Mouse (Mus musculus) ovary, postnatal 14 days (tissue): ENCODE results near the gene Megf9.

Experiments used
- DNase-seq: peaks from one replicate; pipeline ENCODE4 v3.0.0; 2022; ENCODE audit warnings: low spot score

The Megf9 gene

DNA sequence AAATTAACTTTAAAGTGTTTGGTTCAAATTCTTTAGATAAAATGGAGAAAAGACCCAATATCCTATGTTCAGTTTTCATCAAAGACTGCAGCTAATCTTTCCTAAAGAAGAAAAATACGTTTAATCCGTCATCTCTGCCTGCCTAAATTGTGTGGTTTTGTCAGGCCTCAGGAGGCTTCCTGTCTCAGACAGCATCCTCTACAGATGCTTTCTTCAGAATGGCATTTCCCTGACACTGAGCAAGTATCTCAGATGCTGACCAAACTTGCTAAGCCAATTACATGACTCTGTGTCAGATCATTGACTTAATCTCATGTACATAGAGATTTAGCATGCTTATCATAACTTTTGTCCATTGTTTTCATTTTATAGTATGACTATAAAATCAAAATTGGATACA lies 11.4 kb downstream of the Megf9 start:
- DNase-seq, result no peak

DNA sequence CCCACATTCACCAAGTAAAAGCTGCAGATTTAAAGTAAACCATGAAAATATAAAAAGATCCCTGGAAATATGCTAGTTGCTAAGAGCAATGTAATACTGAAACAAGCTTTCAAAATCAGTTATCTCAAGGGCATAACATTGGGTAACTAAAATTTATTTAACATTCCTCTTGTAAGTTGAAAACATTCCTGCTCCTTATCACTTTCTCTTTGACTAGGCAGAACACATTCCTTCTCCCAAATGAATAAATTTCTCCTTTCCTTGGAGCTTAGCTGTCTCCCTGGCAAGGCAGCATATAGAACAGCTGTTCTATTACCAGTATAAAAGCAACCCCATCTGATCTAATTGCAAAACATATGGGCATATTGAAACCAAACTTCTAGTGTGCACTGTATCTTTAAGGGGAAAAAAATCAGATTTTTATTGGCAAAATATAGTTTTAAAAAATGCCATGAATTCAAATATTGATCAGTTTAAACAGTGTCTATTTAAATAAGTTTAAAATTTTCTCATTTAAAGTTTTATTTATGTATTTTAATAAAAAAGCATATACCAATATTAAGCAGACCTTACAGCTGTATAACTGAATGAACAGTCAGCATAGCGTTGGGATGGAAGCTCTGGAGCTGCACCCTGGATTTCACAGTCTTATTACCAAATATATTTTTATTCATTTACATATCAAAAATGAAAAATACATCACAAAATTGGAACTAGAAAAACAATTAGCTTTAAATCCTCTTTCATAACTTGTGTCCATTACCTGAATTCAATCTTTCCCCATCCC lies 13.1 kb downstream of the Megf9 start:
- DNase-seq, result no peak

DNA sequence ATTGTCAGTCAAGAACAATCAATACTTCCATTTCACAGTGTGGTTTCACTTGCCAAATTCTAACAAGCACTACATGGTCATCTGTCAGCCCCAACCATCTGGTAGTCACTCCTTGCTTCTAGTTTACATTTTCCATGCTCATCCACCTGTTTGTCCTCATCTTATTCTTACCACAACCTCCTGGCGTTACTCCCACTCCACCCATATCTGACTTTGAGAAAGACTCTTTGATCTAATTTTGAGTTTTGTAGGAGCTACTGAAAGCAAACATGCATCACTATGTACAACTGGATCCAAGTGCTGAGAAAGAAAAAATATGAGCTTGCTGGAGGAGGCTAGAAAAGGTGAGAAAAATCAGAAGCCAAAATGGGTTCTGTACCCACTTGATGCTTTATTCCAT lies 17.1 kb downstream of the Megf9 start:
- DNase-seq, result no peak

DNA sequence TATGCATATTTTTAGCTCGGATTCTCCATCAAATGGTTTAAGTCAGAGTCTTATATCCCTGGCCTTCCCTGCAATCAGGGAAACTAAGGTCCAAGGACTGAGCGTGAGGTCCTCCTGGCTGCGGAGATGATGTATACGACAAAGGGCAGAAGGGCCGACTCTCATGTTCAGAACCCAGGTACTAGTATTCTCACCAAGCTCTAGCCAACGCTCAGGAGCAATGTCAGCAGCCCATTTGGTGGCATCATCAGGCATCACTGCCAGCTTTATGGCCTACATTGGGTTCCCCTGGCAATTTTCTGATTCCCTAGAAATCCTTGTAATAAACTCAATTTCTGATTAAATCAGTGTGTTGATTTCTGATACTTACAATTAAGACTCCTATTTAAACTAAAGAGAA lies 18.5 kb downstream of the Megf9 start:
- no peak for DNase-seq

DNA sequence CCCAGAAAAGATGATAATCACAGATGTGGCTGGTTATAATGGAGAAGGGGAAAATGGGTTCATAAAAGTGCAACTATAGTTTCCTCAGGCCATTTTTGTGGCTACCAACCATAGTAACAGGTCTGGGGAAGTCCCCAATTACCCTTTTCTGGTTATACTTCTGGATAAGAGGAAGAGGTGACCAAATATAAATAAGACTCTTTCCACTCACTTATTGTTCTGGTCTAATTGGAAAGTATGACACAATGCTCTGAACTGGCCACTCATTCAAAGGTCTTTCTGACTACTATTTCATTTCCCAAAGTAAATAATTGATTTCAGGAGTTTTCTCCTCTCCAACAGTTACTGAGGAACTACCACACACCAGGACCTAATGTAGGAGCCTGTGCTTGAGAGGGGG lies 19.3 kb downstream of the Megf9 start:
- no peak for DNase-seq

DNA sequence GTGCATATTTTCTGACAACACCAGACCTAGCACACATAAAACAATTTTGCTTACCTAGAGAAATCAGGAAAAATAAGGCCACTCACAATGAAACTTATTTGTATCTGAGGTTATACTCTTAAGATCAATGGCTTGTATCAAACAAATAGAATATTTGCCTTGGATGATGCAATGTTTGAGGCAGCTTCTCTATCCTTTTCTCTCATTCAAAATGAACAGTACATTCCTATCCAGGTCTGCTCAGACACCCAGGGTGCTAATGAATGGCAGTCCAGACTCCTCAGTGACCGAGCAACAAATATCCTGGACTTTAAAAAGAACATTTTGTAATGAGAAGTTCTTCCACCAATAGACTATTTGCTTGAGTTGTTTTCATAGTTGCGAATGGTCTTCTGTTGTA lies 24.8 kb downstream of the Megf9 start:
- DNase-seq, result no peak

DNA sequence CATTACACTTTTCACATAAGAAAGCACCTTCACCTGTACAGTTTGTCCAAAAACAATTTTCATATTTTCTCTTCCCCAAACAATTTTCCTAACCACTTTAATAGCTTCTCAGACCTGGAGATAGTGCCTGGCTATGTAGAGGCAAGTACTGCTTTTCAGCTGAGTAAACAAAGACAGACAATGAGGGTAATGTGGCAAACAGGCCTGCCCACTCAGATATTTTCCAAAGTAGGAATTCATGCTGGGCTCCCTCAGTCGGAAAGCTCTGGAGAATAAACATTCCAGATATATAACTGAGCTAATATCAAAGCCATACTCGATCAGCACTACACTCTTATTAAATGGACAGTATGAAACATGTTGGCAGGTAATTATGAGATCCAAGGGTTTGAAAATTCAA lies 25.2 kb downstream of the Megf9 start:
- no peak for DNase-seq

DNA sequence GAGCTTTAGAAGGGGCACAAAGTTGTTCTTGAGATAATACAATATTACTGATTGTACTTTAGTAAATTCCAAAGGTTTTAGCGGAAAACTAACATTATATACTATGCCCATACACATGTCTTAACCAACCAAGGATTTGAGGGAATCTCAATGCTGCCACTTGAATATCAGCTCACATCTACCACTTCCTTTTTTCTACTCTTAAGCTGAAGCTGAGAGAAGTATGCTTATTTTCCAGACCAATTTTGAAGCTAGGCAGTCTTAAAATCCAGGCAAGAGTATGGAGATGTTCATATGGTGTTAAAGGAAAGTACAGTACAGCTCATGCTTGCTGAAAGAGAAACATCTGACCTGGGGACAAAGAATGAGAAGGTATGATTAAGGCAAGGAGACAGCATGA lies 26.6 kb downstream of the Megf9 start:
- DNase-seq, result no peak

DNA sequence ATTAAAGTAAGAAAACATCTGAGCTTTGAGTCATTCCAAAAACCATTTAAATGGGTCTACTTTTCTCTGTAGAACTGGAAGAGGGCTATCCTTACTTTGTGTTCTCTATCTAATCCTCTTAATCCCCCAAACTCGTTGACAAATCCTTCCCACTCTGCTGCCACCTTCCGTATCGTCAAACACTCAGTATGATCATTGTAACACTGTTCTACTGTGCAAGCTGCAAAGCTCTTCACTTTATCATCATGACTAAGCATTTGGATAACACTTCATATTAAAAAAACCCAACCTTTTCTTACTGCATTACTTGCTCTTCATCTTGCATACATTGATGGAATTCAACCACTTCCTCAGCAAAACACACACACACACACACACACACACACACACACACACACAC lies 28.8 kb downstream of the Megf9 start:
- no peak for DNase-seq

DNA sequence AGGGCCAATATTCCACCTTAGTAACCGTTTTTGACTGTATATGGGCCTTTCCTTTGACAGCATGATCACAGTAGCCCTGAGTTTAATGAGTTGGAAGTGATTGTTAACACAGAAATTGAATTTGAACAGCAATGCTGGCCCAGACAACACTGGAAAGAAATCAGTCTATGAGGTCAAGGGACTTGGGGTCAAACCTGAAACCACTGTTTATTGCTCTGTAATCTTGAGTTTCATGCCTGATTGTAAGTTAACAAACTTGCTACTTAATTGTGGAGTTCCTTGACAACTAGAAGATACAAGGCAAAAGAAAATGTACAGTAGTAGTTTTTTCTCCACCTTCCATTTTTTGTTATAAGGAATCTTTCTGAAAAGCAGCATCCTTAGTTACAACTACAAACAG lies 31.0 kb downstream of the Megf9 start:
- DNase-seq, result no peak

DNA sequence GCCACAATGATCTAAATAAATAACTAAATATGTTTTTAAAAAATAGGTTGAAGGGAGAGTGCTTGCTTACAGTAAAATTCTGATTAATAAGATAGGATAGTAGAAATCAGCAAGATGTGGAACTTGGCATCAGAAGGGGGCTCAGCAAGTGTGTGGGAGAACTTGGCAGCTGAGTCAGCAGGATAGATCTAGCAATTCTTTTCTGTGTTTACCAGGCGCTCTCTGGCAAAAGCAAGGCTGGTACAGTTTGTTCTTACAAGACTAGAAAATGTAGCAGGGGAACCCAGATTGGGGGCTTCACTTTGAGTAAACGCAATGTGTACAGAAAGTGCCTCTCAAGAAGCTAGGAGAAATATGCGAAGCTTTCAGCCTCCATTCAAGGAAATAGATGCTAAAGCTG lies 35.5 kb downstream of the Megf9 start:
- peak; percentile 2 for DNase-seq

DNA sequence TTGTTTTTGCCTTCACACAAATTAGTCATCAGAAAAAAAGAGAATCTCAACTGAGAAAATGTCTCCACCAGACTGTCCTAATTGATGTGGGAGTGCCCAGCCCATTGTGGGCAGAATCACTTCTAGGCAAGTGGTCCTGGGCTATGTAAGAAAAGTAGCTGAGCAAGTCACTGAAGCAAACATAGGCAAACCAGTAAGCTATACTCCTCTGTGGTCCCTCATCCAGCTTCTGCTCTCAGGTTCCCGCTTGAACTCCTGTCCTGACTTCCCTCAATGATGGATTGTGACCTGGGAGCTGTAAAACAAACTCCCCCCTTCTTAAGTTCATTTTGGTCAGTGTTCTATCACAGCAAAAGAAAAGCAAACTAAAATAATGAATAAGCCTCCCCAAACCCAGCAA lies 37.8 kb downstream of the Megf9 start:
- DNase-seq, result no peak

DNA sequence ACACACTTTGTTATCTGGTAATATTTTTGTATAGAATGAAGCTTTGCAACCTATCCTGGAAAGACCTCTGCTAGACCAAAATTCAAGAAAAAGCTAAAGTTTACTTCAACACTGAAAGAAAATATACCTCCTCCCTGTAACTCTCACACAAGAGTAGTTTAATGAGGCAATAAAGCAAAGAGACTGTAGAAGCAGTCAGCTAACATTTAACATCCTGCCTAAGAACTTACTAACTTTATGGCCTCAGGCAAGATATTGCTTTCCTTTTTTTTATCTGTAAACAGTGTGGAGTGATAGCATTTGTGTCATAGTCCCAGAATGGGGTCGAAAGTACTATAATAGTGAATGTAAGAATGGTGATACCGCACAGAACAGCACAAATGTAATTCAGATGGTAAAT lies 45.0 kb downstream of the Megf9 start:
- DNase-seq, result no peak

DNA sequence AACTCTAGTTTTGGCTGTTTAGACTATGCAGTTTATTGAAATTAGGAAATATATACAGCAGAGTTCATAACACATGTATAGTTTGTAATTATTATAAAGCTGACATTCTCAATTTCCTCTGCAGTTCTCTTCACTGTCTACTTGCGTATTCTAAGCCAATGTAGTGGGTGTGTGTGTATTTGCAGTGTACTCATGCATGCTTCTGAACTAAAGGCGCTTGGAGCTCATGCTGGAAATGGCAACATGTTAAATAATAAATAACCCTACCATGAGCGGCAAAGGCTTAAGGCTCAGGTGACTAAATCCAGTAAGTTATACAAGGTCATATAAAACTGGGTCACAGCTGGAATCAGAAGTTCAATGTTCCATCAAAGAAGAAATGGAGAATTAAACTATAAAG lies 46.4 kb downstream of the Megf9 start:
- no peak for DNase-seq

DNA sequence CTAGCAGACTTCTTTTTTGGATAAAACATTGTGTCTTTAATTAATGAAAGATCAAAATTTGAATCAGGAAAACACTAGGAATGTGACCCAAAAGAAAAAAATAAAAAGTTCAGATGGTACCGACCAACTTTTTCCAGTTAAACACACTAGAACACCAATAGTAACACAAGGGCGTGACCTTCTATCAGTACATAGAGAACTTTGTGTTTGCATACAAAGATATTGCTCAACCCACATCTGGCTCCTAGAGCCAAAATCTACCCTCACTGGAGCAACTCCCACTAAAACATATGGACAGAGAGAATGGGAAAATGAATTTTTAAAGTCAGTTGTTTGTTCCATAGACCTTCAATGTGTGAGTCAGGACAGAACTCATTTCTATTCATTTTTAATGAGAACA lies 50.7 kb downstream of the Megf9 start:
- DNase-seq, result no peak

DNA sequence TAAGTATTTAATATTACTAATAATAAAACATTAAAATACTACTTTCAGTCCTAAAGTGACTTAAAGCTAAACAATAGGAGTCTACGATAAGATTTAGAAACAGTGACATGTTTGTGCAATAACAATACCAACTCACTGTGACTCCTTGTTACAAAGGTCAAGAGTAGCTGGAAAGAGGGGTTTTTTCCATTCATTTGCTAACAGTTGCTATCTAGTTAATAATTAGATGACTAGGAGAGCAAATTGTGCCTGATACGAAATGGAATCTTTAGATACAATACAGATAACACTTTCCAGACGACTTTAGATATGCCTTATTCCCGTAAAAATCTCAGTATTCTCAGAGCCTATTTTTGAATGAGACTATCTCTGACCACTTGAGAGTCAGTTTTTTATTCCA lies 52.9 kb downstream of the Megf9 start:
- no peak for DNase-seq

DNA sequence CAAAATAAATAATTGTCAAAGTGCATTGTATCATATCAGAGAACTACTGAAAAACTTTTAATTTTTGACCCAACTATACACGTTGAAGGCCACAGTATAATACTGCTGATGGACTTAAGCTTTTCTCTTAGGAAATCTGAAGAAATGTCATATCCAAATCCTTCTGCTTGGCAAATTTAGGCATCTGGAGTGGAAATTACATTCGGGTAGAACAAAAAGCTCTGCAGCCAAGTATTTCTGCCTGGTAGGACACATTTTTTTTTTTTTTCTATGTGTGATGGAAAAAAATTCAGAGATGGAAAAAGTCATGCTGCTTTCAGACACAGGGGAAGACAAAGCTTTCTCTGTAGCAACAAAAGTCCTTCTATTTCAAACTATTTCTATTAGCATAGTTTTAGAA lies 63.4 kb downstream of the Megf9 start:
- no peak for DNase-seq

DNA sequence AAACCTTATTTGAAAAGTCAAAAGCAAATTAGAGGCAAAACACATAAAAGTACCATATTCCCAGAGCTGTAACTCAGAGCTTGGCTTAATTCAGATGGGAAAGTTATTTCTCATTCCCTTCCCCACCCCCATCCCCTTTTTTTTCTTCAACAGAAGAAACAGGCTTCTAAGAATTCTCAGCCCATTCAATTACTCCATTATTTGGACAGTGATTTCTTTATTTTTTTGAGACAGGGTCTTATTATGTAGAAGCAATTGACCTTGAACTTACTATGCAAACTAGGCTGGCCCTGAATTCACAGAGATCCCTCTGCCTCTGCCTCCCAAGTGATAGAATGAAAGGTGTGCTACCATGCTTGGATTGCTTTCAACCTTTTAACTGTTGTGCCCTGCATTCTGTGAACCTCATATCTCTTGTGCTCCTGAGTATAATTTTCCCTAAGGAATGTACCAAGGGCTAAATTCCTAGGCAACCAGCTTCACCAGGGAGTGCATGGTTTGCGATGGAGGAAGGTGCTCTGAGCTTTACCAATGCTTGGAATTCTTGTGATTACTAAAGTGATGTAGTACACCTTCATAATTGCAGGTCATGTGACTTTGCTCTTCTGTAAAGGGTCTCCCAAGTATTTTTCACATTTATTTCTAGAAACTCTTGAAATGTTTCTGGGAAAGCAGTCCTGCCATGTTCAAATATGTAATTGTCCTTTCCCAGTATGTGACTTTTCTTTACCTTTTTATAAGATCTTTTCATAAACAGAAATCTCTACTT lies 68.7 kb downstream of the Megf9 start:
- DNase-seq, result no peak

DNA sequence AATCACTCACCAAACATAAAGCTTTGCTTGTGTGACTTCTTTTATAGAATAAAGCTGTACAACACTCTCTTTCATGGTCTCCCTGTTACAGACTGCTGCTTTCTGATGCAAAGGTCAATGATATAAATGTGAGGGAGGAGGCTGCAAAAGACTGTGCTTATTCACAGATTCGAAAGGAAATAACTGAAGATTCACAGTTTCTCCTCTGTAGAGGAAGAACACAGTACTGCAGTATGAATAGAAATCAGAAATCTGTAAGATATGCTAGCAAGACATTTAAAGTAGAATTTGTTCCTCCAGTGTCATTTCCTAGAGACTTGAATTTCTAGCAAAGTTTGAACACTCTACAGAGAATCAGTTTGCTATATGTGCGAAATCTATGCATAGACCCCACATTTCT lies 71.5 kb downstream of the Megf9 start:
- no peak for DNase-seq

DNA sequence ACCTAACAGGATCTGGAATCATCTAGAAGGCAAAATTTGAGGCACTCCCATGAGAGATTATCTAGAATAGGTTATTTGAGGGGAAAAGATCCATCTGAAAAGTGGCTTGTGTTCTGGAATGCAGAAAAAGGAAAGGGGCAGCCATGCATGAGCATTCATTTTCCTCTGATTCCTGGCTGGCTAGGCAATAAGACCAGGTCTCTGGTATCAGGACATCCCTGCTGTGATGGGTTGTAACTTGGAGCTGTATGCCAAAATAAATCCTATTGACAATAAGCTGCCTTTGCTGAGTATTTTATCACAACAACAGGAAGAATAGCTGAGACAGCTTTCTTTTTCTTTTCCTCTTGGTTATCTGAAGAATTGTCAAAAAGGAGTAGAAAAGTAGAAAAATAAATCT lies 73.4 kb downstream of the Megf9 start:
- no peak for DNase-seq

DNA sequence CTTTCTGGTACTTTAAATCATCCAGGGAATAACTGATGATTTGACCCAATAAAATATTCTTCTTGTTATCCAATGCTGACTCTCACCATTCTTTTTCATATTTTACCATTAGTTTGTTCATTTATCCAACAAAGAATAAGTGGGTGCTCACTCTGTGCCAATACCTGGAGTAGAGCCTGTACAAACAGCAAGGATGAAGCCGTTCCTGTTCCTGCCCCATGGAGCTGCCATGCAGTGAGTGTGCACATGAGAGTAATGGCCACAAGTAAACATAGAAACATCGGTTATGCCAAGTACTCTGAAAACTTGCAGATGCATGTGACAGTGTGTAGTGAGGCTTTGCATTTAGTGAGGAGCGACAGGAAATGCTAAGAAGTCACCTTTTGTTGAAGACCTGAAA lies 82.6 kb downstream of the Megf9 start:
- no peak for DNase-seq

DNA sequence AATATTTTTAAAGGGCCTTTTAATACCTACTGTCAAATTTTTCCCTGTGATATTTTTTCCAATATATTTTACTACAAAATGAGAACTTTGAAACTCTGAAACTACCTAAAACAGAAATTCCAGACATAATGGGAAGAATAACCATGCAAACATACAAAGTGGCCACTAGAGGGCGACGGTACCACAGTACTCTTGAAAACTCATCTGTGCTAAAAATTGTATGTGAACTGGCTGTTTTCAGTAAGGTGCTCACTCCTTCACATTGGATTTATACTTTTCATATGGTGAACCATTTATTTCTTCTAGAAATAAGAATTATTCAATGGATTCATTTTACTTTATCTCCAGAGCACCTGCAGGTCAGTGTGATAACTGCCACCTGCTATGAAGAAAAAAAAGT lies 83.0 kb downstream of the Megf9 start:
- DNase-seq, result no peak

DNA sequence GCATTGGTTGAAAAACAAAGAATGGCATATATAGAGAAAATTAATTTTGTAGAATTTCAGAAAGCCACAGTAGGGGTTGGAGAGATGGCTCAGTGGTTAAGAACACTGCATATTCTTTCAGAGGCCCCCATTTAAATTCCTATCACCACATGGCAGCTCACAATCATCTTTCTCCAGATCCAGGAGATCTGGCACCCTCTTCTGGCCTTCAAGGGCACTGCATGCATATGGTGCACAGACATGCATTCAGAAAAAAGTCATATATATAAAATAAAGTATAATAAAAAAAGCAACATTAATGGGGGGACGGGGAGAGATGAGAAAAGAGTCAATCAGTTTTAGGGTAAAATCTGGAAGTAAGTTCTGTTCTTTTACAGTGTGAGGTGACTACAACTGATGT lies 85.1 kb downstream of the Megf9 start:
- DNase-seq, result no peak

DNA sequence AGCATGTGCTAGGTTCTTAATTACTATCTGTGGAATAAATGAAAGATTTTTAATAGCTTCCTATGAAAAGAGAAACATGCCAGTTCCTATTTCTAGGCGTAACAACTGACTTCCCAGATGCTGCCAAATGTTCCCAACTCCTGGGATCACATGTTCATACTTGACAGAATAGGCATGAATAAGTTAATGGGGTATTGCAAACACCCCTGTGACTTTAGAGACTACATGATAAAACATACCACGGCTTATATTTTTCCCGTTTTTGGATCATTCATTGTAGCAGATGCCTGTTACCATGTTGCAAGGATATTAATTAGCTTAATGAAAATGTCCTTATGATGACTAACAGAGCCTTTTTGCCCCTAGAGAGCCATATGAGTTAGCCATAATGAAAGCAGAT lies 88.0 kb downstream of the Megf9 start:
- no peak for DNase-seq
